Mouse (Mus musculus) hindbrain, embryonic 13.5 days (tissue): Measurements from ENCODE around the gene Rabl6. TPM values are rescaled to one million over a fixed set of nuclear protein-coding genes. Genes with fewer than 3 reads are reported as not detected.
"Not testable (repeated sequence)": the region's sequence is repeated elsewhere in the genome, so short reads cannot be mapped to it uniquely, and the experiment has no call there.

Experiments used
- ATAC-seq: fragments of 200-750 bp; cut with Nextera tagmentation; 2 replicates; pipeline ENCODE4 v1.8.0; 2017; ENCODE audit warnings: moderate TSS enrichment; ENCODE audit not compliant: low FRiP score
- H3K27ac ChIP-seq: fragments of 300-500 bp; sonication (generic); 2 replicates; pipeline ENCODE4 v1.5.1; 2015; ENCODE audit warnings: inconsistent platforms, mild to moderate bottlenecking, moderate library complexity
- H3K27me3 ChIP-seq: fragments of 300-500 bp; sonication (generic); 2 replicates; pipeline ENCODE4 v1.6.1; 2015; ENCODE audit warnings: mild to moderate bottlenecking, inconsistent platforms
- H3K36me3 ChIP-seq: fragments of 300-500 bp; sonication (generic); 2 replicates; pipeline ENCODE4 v1.6.1; 2015; ENCODE audit warnings: mild to moderate bottlenecking, inconsistent platforms
- H3K4me1 ChIP-seq: fragments of 300-500 bp; sonication (generic); replicated peaks from 2 replicates; pipeline ENCODE4 v1.6.1; 2015; ENCODE audit warnings: inconsistent platforms
- H3K4me2 ChIP-seq: fragments of 300-500 bp; sonication (generic); 2 replicates; pipeline ENCODE4 v1.6.1; 2015; ENCODE audit warnings: inconsistent platforms, mild to moderate bottlenecking, moderate library complexity
- H3K4me3 ChIP-seq: fragments of 300-500 bp; sonication (generic); 2 replicates; pipeline ENCODE4 v1.5.1; 2015; ENCODE audit warnings: mild to moderate bottlenecking, inconsistent platforms
- H3K9ac ChIP-seq: fragments of 300-500 bp; sonication (generic); 2 replicates; pipeline ENCODE4 v1.6.1; 2015; ENCODE audit warnings: mild to moderate bottlenecking, inconsistent platforms
- H3K9me3 ChIP-seq: fragments of 300-500 bp; sonication (generic); 2 replicates; pipeline ENCODE4 v1.6.1; 2016; ENCODE audit warnings: inconsistent platforms
- WGBS: fragments of 180-500 bp; shearing (Covaris S2); methylation state at CpG from one replicate; pipeline ENCODE4 v1.1.7; 2015; 5-methylcytosine and 5-hydroxymethylcytosine counted together
- polyA plus RNA-seq: library from polyadenylated mRNA; unstranded; fragments of >200 nt; fragmentation: Nextera tagmentation; extraction: Ambion mirVana; gene quantifications from 2 replicates; pipeline ENCODE4 v1.2.1, GENCODE M21; 2015

The Rabl6 gene
- polyA plus RNA-seq, 1 experiment from 2014 or later: 75.5 TPM

DNA sequence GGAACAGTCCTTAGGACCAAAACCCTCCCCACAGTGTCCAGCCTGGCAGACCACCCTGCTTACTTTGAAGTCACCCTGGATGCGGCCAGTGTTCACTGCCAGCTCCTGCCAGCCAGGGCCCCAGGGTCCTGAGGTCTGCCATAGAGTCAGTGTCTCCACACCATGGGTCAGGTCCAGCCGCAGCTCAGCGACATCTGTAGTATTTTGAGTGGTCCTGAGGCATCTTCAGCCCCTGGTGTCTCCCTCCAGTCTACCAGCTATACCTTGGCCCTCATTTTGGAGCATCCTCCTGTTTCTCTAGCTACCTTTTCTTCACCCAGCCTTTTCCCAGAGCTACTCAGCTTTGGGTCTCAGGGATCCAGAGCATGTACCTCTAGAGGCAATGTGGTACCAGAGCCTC is 39.0 kb downstream of the Rabl6 start:
- no peak overlapping the region for H3K4me3 ChIP-seq
- H3K27ac ChIP-seq: no peak overlapping the region
- H3K9me3 ChIP-seq: no peaks in the 10 kb centered on the region
- peaks cover 72% of the 10 kb centered on the region for H3K36me3 ChIP-seq
- H3K4me1 ChIP-seq: peaks cover 18% of the 10 kb centered on the region
- no peak for ATAC-seq
- no peak overlapping the region for H3K9ac ChIP-seq
- H3K4me2 ChIP-seq: no peak overlapping the region
- 96% methylated on average over 3 of the region's 3 CpGs for WGBS
- no peaks in the 10 kb centered on the region for H3K27me3 ChIP-seq

DNA sequence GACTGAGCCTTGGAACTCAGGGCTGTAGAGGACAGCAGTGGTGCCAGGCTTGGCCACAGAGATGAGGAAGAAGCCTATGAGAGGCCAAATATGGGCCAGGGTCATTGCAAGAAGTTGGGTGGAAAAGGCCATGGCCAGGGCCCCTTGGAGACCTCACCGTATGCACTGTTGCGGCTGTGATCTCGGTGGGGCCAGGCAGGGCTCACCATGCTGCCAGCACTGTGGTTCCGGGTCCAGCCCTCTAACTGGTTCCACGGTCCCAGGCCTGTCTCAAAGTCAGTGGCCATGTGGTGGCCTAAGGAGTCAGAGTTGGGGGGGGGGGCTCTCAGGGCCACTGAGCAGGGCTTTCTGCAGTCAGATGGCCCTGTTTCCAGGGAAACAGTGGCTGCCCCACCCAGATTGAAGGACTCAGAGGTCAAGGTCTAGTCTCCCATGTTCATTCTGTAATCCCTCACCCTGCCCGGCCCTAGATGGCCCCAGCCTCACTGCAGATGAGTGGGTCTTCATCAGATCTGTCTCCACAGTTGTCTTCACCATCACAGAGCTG is 39.8 kb downstream of the Rabl6 start:
- no peak for ATAC-seq
- Histone ChIP-seq H3K36me3 (peaks cover 80% of the 10 kb centered on the region), H3K9ac (no peak overlapping the region; the same call in 1 of the 2 replicates), H3K4me1 (peaks cover 11% of the 10 kb centered on the region), H3K27ac (no peak overlapping the region), H3K9me3 (no peaks in the 10 kb centered on the region), H3K4me3 (no peak overlapping the region), H3K4me2 (no peak overlapping the region), H3K27me3 (no peaks in the 10 kb centered on the region)
- WGBS: 92% methylated on average over 6 of the region's 6 CpGs

DNA sequence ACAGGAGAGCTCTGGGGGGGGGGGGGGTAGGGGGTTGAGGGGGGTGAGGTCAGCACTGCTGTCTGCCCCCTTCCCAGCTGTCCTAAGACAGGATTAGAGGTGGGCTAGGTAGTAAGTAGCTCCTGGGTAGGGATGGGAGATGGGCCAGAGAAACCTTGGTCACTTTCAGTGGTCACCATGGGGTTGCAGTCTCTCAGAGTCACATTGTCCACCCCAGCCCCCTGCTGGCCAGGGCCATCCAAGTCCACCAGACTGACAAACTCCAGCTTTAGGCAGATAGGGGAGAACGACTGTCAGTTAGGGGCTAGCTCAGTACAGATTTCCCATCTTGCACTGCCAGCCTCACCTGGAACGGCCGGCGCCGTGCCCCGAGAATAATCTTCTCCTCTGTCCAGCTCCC is 41.8 kb downstream of the Rabl6 start:
- no peaks in the 10 kb centered on the region for H3K9me3 ChIP-seq
- H3K9ac ChIP-seq: no peak overlapping the region
- no peak overlapping the region for H3K4me2 ChIP-seq
- no peaks in the 10 kb centered on the region for H3K27me3 ChIP-seq
- peaks cover 93% of the 10 kb centered on the region for H3K36me3 ChIP-seq
- H3K4me1 ChIP-seq: no peaks in the 10 kb centered on the region
- no peak for ATAC-seq
- no peak overlapping the region for H3K4me3 ChIP-seq
- 92% methylated on average over 6 of the region's 6 CpGs for WGBS
- H3K27ac ChIP-seq: no peak overlapping the region

DNA sequence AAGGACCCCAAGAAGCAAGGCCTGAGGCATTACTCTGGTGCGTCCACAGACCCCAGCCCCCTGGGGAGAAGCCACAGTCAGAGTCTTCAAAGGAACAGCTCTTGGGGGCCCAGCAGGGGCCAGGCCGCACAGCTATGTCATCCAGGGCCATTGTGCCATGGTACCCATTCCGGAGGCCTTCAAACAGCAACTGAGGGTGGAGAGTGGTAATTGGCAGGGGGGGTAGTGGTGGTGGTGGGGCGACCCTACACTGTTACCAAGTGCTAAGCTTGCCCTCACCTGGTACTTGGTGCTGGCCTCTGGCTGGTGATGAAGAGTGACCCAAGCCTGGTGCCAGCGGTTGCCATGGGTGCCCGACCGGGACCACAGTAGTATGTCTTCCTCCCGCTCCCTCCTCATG is 42.6 kb downstream of the Rabl6 start:
- H3K9ac ChIP-seq: no peak overlapping the region
- H3K4me2 ChIP-seq: no peak overlapping the region
- no peaks in the 10 kb centered on the region for H3K4me1 ChIP-seq
- H3K36me3 ChIP-seq: peaks cover 93% of the 10 kb centered on the region
- H3K4me3 ChIP-seq: no peak overlapping the region
- no peaks in the 10 kb centered on the region for H3K27me3 ChIP-seq
- 86% methylated on average over 8 of the region's 8 CpGs for WGBS
- H3K9me3 ChIP-seq: no peaks in the 10 kb centered on the region
- peak; percentile 6; the same call in 1 of the 2 replicates for ATAC-seq
- 0 out of 2 replicates have a peak overlapping the region, but pooled peaks have one; percentile 18 for H3K27ac ChIP-seq

DNA sequence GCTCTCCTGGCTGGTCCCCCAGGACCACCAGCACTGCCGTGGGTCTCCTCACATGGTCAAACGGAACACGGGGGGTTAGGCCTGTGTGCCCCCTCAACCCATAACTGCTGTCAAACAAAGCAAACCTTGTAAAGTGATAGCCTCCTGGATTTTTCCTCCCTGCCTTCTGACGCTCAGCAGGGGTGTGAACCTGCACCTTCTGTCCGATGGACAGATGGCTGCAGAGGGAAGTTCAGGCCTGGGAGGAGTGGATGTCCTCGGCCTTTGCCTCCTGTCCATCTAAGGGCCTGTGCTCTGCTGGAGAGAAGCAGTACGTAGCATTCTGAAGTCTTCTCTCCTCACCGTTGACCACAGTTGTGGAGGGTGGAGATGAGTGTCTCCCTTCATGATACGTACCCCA is 46.4 kb downstream of the Rabl6 start:
- 84% methylated on average over 9 of the region's 9 CpGs for WGBS
- Histone ChIP-seq H3K9me3 (no peaks in the 10 kb centered on the region), H3K4me3 (no peak overlapping the region), H3K4me2 (no peak overlapping the region), H3K36me3 (peaks cover 71% of the 10 kb centered on the region), H3K9ac (no peak overlapping the region), H3K27ac (no peak overlapping the region), H3K4me1 (peaks cover 19% of the 10 kb centered on the region), H3K27me3 (no peaks in the 10 kb centered on the region)
- no peak for ATAC-seq

DNA sequence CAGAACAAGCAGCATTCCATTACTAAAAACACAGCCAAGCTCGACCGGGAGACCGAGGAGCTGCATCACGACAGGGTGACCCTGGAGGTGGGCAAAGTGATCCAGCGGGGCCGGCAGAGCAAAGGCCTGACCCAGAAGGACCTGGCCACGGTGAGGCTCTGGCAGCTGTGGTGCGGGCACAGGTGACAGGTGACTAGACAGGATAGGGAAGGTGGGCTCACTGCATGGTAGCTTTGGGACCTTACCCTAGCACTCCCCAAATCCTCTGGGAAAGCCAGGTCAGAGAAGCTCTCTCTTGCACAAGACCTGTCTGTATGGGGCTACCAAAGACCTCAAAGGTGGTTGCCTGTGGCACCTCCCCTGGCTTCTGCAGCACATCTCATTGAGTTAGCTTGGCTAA is 47.8 kb downstream of the Rabl6 start:
- Histone ChIP-seq H3K27ac (no peak overlapping the region), H3K4me3 (no peak overlapping the region), H3K4me2 (no peak overlapping the region), H3K4me1 (peaks cover 28% of the 10 kb centered on the region), H3K36me3 (peaks cover 58% of the 10 kb centered on the region), H3K27me3 (no peaks in the 10 kb centered on the region), H3K9me3 (no peaks in the 10 kb centered on the region), H3K9ac (no peak overlapping the region; the same call in 1 of the 2 replicates)
- ATAC-seq: no peak
- WGBS: 96% methylated on average over 8 of the region's 8 CpGs

DNA sequence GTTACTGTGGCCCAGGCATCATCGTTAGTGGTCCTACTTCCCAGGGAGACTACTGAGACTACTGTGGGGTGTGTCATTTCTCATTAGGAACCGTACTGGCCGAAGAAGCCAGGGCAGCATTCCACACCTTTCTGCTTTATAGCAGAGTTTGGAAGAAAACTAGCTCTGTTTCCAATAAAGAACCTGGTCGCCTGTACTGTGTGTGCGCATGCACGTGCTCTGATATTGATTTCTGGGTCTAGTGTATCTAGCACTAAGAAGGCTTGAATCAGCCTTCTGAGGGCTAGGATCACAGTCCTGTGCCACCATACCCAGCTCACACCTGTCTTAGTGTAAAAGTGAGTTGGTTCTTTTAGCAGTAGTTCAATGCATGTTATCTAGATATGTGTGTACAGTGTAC is 49.5 kb downstream of the Rabl6 start:
- 76% methylated on average over 6 of the region's 6 CpGs for WGBS
- no peaks in the 10 kb centered on the region for H3K27me3 ChIP-seq
- peaks cover 28% of the 10 kb centered on the region for H3K4me1 ChIP-seq
- peak overlapping the region; percentile 97 for H3K4me2 ChIP-seq
- 0 out of 2 replicates have a peak overlapping the region, but pooled peaks have one; percentile 83 for H3K27ac ChIP-seq
- H3K4me3 ChIP-seq: peak overlapping the region; percentile 97
- peaks cover 40% of the 10 kb centered on the region for H3K36me3 ChIP-seq
- peak overlapping the region; percentile 99 for H3K9ac ChIP-seq
- ATAC-seq: no peak
- no peaks in the 10 kb centered on the region for H3K9me3 ChIP-seq

DNA sequence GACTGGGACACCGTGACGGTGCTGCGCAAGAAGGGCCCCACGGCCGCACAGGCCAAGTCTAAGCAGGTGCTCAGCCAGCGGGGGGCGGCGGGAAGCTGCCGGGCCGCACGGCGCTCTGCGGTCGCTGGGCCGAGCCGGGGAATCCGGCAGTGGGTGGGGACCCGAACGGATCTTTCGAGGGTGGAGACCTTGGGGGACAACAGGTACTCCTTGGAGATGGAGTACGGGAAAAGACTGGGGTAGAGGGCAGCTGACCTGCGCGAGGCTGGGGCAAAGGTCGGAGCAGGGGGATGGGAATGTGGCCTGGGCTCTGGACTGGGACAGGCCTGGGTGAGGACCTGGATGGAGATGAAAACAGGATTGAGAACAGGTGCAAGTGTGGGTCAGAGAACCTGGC is 50.4 kb downstream of the Rabl6 start:
- Histone ChIP-seq H3K9ac (peak overlapping the region; percentile 99), H3K4me1 (peaks cover 28% of the 10 kb centered on the region), H3K4me2 (peak overlapping the region; percentile 97), H3K36me3 (peaks cover 32% of the 10 kb centered on the region), H3K4me3 (peak overlapping the region; percentile 97), H3K27ac (peak overlapping the region; percentile 83), H3K9me3 (no peaks in the 10 kb centered on the region), H3K27me3 (no peaks in the 10 kb centered on the region)
- ATAC-seq: no peak; the same call in 1 of the 2 replicates
- 0% methylated on average over 24 of the region's 24 CpGs for WGBS

DNA sequence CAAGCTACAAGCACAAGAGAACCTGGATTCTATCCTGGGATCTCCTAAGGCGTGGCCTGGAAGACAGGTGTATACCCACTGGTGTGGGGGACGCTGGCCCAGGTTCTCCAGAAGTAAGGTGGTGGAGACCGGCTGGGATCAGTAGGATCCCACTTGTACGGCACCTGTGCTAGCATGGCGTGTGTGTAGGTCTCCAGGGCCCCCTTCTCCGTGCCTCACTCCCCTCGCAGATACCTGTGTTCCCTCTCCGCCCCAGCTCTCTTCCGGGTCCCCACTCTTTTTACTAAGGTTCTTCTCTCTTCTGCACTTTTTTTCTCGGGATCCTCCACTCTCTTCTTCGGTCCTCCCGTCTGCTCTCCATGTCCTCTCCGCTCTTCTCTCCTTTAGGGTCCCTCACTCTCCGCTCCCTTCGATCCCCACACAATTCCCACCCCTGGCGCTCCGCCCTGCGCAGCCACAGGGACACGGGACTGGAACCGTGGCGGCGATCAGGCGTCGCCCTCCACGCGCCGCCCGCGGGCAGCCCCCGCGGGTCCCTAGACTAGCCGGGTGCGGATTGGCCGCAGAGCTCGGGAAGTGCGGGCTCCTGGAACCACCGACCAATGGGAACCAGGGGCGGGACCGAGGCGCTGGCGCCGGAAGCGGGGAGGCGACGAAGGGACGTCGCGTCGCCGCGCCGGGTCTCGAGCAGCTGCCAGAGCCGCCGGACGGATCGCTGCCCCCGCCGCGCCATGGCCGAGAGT is 50.9 kb downstream of the Rabl6 start, which contains the start of gene Edf1:
Gene Edf1 (plus strand): TSS at position 627 of the 743 bp plus-strand sequence.
- ATAC-seq: peak; percentile 99
- H3K36me3 ChIP-seq: peaks cover 26% of the 10 kb centered on the region
- WGBS: under 1% methylated on average over 61 of the region's 61 CpGs

DNA sequence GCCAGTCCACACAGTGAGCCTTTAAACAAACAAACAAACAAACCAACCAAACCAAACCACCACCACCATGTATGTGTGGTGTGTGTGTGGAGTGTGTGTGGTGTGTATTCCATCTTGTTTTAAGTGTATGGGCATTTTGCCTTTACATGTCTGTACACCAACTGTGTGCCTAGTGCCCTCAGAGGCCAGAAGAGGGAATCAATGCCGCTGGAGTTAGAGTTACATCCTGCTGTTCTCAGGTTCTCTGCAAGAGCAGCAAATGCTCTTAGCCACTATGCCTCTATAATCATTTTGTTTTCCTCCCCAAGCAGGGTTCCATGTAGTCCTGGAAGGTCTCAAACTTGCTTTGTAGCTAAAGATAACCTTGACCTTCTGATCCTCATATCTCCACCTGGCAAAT is 52.0 kb downstream of the Rabl6 start:
- Histone ChIP-seq H3K27me3 (no peaks in the 10 kb centered on the region), H3K36me3 (peaks cover 15% of the 10 kb centered on the region), H3K4me3 (no peak overlapping the region; the same call in 1 of the 2 replicates), H3K9ac (no peak overlapping the region), H3K27ac (no peak overlapping the region), H3K4me2 (0 out of 2 replicates have a peak overlapping the region, but pooled peaks have one; percentile 84), H3K9me3 (no peaks in the 10 kb centered on the region), H3K4me1 (peaks cover 28% of the 10 kb centered on the region)
- ATAC-seq: no peak
- WGBS: 52% methylated on average over 1 of the region's 1 CpGs

More for the DNA sequence above, 50.9 kb downstream of the Rabl6 start, which contains the start of gene Edf1:
- H3K27ac ChIP-seq: peak within 1 kb of the TSS; percentile 86
- no peaks in the 10 kb centered on the region for H3K9me3 ChIP-seq
- peak within 1 kb of the TSS; percentile 97 for H3K4me3 ChIP-seq
- peak within 1 kb of the TSS; percentile 99 for H3K9ac ChIP-seq
- no peaks in the 10 kb centered on the region for H3K27me3 ChIP-seq
- peaks cover 28% of the 10 kb centered on the region for H3K4me1 ChIP-seq
- peak within 1 kb of the TSS; percentile 97 for H3K4me2 ChIP-seq

DNA sequence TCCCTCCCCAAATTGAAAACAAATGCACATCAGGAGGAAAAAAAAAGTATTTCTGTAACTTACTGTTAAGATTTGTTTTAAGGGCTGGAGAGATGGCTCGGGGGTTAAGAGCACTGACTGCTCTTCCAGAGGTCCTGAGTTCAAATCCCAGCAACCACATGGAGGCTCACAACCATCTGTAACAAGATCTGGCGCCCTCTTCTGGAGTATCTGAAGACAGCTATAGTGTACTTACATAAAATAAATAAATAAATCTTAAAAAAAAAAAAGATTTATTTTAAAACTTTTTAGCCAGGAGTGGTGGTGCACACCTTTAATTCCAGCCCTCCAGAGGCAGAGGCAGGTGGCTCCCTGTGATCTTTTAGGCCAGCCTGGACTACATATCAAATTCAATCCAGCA is 52.8 kb downstream of the Rabl6 start:
- ATAC-seq, H3K9me3 ChIP-seq, H3K27ac ChIP-seq, H3K4me2 ChIP-seq, H3K9ac ChIP-seq, H3K36me3 ChIP-seq, H3K27me3 ChIP-seq, H3K4me3 ChIP-seq: not testable (repeated sequence)
- H3K4me1 ChIP-seq: peaks cover 28% of the 10 kb centered on the region
- WGBS: 62% methylated on average over 2 of the region's 2 CpGs

DNA sequence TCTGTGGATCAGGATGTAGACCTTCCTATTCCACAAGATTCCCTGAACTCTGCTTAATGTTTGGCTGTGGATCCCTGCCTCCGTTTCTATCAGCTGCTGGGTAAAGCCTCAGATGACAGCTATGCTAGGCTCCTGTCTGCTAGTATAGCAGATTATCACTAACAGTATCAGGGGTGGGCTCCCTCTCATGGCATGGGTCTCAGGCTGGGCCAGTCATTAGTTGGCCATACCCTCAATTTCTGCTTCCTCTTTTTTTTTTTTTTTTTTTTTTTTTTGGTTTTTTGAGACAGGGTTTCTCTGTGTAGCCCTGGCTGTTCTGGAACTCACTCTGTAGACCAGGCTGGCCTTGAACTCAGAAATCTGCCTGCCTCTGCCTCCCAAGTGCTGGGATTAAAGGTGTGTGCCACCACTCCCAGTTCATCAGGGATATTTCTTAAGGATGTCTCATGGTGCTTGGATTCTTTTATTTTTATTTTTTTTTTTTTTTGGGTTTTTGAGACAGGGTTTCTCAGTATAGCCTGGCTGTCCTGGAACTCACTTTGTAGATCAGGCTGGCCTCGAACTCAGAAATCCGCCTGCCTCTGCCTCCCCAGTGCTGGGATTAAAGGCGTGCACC is 55.0 kb downstream of the Rabl6 start:
- H3K9ac ChIP-seq, H3K27me3 ChIP-seq, H3K36me3 ChIP-seq, H3K27ac ChIP-seq, H3K4me2 ChIP-seq, H3K4me3 ChIP-seq, H3K9me3 ChIP-seq, ATAC-seq: not testable (repeated sequence)
- 92% methylated on average over 4 of the region's 4 CpGs for WGBS
- H3K4me1 ChIP-seq: peaks cover 14% of the 10 kb centered on the region
